Mouse (Mus musculus) kidney, postnatal 0 days (tissue): ENCODE measurements around the gene Slc39a9. TPM values are rescaled to one million over a fixed set of nuclear protein-coding genes. Genes with fewer than 3 reads are reported as not detected.

Experiments
- ATAC-seq: fragments of 200-750 bp; cut with Nextera tagmentation; replicated peaks from 2 replicates; pipeline ENCODE4 v1.8.0; 2017; ENCODE audit warnings: low read depth, moderate number of reproducible peaks, moderate TSS enrichment, moderate library complexity; ENCODE audit not compliant: low FRiP score
- DNase-seq: peaks from one replicate; pipeline ENCODE4 v3.0.0-alpha.2; 2016; ENCODE audit warnings: low spot score
- H3K27ac ChIP-seq: fragments of 300-500 bp; sonication (generic); 2 replicates; pipeline ENCODE4 v1.5.1; 2014; ENCODE audit warnings: mild to moderate bottlenecking
- H3K27me3 ChIP-seq: fragments of 300-500 bp; sonication (generic); 2 replicates; pipeline ENCODE4 v1.6.1; 2014; ENCODE audit warnings: low read length, mixed read lengths; ENCODE audit not compliant: insufficient read depth
- H3K36me3 ChIP-seq: fragments of 300-500 bp; sonication (generic); 2 replicates; pipeline ENCODE4 v1.6.1; 2014; ENCODE audit warnings: low read length, mixed read lengths; ENCODE audit not compliant: insufficient read depth
- H3K4me1 ChIP-seq: fragments of 300-500 bp; sonication (generic); replicated peaks from 2 replicates; pipeline ENCODE4 v1.6.1; 2014; ENCODE audit warnings: antibody characterized with exemption, low read length, mixed read lengths; ENCODE audit not compliant: insufficient read depth
- H3K4me2 ChIP-seq: fragments of 300-500 bp; sonication (generic); 2 replicates; pipeline ENCODE4 v1.6.1; 2014; ENCODE audit warnings: mild to moderate bottlenecking, low read length, moderate library complexity, mixed read lengths
- H3K4me3 ChIP-seq: fragments of 300-500 bp; sonication (generic); replicated peaks from 2 replicates; pipeline ENCODE4 v1.5.1; 2014; ENCODE audit warnings: low read depth, low read length
- H3K9ac ChIP-seq: fragments of 300-500 bp; sonication (generic); 2 replicates; pipeline ENCODE4 v1.6.1; 2014; ENCODE audit warnings: low read depth, low read length
- H3K9me3 ChIP-seq: fragments of 300-500 bp; sonication (generic); replicated peaks from 2 replicates; pipeline ENCODE4 v1.6.1; 2016; ENCODE audit warnings: low read length, inconsistent platforms, mixed read lengths
- CTCF ChIP-seq: IDR thresholded peaks from 2 replicates; pipeline ENCODE4 v1.5.1; 2016; ENCODE audit warnings: antibody characterized with exemption, low read depth, mild to moderate bottlenecking, moderate library complexity
- WGBS: fragments of 180-500 bp; shearing (Covaris S2); extraction: QIAGEN DNeasy Blood & Tissue Kit; methylation state at CpG from one replicate; pipeline ENCODE4 v1.1.7; 2014; 5-methylcytosine and 5-hydroxymethylcytosine counted together
- polyA plus RNA-seq: library from polyadenylated mRNA; unstranded; fragments of >200 nt; fragmentation: Nextera tagmentation; extraction: Ambion mirVana; gene quantifications from 2 replicates; pipeline ENCODE4 v1.2.1, GENCODE M21; 2015

Slc39a9 gene
- polyA plus RNA-seq, 1 experiment from 2014 or later, result 21.1 TPM

DNA sequence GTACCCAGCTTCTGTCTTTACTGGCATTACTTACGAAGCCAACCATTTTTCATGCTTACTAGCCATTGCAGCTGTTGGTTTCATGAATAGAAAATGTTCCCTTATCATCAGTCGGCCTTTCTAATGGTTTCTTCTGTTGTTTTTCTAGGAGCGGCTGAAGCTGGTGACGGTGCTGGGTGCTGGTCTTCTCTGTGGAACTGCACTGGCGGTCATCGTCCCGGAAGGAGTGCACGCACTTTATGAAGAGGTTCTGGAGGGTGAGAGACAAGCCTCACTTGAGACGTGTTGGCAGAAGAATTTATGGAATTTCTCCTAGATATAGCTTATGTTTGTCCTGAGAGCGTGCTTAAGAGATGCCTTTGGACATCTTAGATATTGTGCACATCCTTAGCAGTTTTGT, 18.6 kb downstream of the Slc39a9 start:
- no peaks in the 10 kb centered on the region for H3K9me3 ChIP-seq
- no peak for TF ChIP-seq CTCF
- no peaks in the 10 kb centered on the region for H3K4me1 ChIP-seq
- H3K27me3 ChIP-seq, result no peaks in the 10 kb centered on the region
- WGBS, result 91% methylated on average over 10 of the region's 10 CpGs
- peaks cover 11% of the 10 kb centered on the region; the same call in 1 of the 2 replicates for H3K36me3 ChIP-seq
- H3K27ac ChIP-seq, result no peak overlapping the region
- H3K9ac ChIP-seq, result no peak overlapping the region
- H3K4me2 ChIP-seq, result no peak overlapping the region
- no peak overlapping the region for H3K4me3 ChIP-seq
- DNase-seq (no peak), ATAC-seq (no peak)

DNA sequence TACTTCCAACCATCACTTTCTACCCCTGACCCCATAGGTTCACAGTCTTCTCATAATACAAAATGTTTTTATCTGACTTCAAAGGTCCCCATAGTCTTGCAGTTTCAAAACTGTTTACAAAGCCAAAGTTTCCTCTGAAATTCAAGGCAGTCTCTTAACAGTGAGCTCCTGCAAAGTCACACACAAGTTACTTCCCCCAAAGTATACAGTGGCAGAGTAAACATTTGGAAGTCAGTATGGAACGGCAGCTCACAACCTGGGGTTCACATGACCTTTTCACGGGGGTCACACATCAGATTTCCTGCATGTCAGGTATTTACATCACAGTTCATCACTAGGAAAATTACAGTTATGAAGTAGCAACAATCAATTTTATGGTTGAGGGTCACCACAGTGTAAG, 20.3 kb downstream of the Slc39a9 start:
- Histone ChIP-seq H3K9me3 (no peaks in the 10 kb centered on the region), H3K27ac (no peak overlapping the region), H3K4me3 (no peak overlapping the region), H3K9ac (no peak overlapping the region), H3K4me1 (no peaks in the 10 kb centered on the region), H3K36me3 (peaks cover 17% of the 10 kb centered on the region; the same call in 1 of the 2 replicates), H3K27me3 (no peaks in the 10 kb centered on the region), H3K4me2 (no peak overlapping the region)
- TF ChIP-seq CTCF, result no peak
- DNase-seq, result no peak
- WGBS, result 57% methylated on average over 2 of the region's 2 CpGs
- ATAC-seq, result no peak

DNA sequence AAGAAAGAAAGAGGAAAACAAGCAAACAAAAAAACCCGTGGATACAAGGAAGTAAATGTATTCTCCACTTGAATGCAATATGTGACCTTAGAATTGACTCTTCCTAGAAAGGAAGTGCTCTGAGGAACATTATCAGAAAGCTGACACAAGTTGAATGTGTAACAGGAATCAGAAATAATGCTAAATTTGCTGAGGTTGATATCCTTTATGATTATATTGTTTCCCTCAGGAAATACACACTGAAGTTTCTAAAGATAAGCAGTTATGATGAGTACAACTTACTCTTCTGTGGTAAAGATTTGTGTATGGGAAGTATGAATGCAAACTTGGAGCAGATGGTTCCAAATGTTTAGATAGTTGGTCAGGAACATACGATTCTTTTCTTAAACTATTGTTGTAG, 24.7 kb downstream of the Slc39a9 start:
- no peak overlapping the region for H3K9ac ChIP-seq
- WGBS, result 64% methylated on average over 2 of the region's 2 CpGs
- TF ChIP-seq CTCF, result no peak
- ATAC-seq (no peak), DNase-seq (no peak)
- no peaks in the 10 kb centered on the region for H3K27me3 ChIP-seq
- H3K27ac ChIP-seq, result no peak overlapping the region
- H3K4me1 ChIP-seq, result no peaks in the 10 kb centered on the region
- peaks cover 18% of the 10 kb centered on the region; the same call in 1 of the 2 replicates for H3K36me3 ChIP-seq
- no peak overlapping the region for H3K4me3 ChIP-seq
- H3K9me3 ChIP-seq, result no peaks in the 10 kb centered on the region
- no peak overlapping the region for H3K4me2 ChIP-seq

DNA sequence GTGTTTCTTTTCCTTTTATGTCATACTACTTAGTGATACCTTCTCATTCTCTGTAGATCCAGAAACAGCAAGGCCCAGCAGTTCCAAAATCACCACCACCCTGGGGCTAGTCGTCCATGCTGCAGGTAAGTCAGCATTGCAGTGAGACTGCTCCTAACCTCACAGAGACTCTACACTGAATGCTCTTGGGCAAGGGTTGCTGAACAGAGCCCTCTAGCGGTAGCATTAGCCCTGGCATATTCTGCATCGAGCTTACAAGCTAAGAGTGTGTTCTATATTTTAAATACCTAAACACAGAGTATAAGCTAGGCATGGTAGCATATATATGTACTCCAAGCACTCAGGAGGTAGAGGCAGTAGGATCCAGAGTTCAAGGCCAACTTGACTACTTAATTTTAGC, 29.5 kb downstream of the Slc39a9 start:
- peak; percentile 83 for TF ChIP-seq CTCF
- H3K9me3 ChIP-seq, result no peaks in the 10 kb centered on the region
- no peak overlapping the region for H3K9ac ChIP-seq
- H3K36me3 ChIP-seq, result peaks cover 17% of the 10 kb centered on the region; the same call in 1 of the 2 replicates
- no peak overlapping the region for H3K27ac ChIP-seq
- H3K4me1 ChIP-seq, result no peaks in the 10 kb centered on the region
- ATAC-seq (no peak), DNase-seq (peak; percentile 68)
- 18% methylated on average over 3 of the region's 3 CpGs for WGBS
- H3K4me3 ChIP-seq, result no peak overlapping the region
- no peaks in the 10 kb centered on the region for H3K27me3 ChIP-seq
- H3K4me2 ChIP-seq, result no peak overlapping the region

DNA sequence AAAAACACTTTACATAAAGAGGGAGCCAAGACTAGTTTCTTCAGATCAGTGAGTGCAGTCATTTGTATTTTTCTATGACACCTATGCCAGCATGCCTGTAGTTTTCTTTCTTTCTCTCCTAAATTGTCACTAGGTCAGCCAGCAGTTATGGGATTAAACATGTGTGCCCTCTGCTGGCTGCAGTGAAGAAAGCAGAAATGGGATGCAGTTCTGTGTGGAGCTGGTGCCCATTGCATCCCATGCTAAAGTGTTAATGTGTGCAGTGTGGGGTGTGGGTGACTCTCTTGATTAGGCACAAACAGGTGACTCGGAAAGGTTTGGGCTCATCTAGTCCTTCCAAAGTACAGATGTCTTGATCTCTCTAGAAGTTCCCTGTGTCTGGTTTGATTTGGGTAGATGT, 37.7 kb downstream of the Slc39a9 start:
- Histone ChIP-seq H3K4me1 (no peaks in the 10 kb centered on the region), H3K27me3 (no peaks in the 10 kb centered on the region), H3K4me3 (no peak overlapping the region), H3K9me3 (no peaks in the 10 kb centered on the region), H3K27ac (no peak overlapping the region), H3K36me3 (peaks cover 10% of the 10 kb centered on the region; the same call in 1 of the 2 replicates), H3K9ac (no peak overlapping the region), H3K4me2 (no peak overlapping the region)
- ATAC-seq (no peak), DNase-seq (peak; percentile 70)
- TF ChIP-seq CTCF, result peak; percentile 79
- 82% methylated on average over 1 of the region's 1 CpGs for WGBS

DNA sequence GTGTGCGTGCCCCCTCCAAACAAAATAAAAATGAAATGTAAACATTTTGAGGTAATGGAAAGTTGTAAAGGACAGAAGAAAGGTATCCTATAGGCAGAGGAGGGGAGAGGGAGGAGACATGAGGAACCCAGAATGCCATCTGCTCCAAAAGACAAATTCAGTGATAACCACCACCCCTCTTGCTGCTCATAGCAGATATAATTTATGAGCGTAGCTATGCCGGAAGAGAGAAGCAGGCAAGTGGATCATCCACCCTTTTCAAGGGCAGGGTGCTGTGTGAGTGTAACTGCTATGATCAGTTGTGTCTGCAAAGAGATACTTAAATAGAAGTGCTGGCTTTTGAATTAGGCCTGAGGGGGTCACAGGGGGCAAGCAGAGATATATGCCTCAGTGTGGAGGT, 39.9 kb downstream of the Slc39a9 start:
- Histone ChIP-seq H3K4me1 (no peaks in the 10 kb centered on the region), H3K4me3 (no peak overlapping the region), H3K9ac (no peak overlapping the region), H3K27me3 (no peaks in the 10 kb centered on the region), H3K36me3 (peaks cover 4% of the 10 kb centered on the region; the same call in 1 of the 2 replicates), H3K27ac (no peak overlapping the region), H3K4me2 (no peak overlapping the region), H3K9me3 (no peaks in the 10 kb centered on the region)
- DNase-seq (no peak), ATAC-seq (no peak)
- no peak for TF ChIP-seq CTCF
- WGBS, result 77% methylated on average over 3 of the region's 3 CpGs

DNA sequence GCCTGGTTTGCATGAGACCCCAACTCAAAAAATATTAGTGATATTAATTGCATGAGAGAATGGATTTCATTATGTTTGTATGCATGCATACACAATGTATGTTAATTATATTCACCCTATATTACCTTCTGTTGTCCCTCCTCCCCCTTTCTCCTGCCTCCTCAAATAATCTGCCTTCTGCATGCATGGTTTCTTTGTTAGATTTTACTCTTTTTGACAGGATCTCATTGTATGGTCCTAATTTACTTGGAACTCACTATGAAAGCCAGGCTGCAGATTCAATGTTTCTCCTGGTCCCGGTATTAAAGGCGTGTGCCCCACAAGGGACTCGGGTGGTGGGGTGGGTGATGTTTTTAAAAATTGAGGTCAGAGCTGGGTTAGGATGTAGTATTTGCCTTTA, 40.6 kb downstream of the Slc39a9 start:
- DNase-seq (no peak), ATAC-seq (no peak)
- no peak overlapping the region for H3K4me3 ChIP-seq
- H3K4me2 ChIP-seq, result no peak overlapping the region
- H3K9ac ChIP-seq, result no peak overlapping the region
- peaks cover 4% of the 10 kb centered on the region; the same call in 1 of the 2 replicates for H3K36me3 ChIP-seq
- H3K27me3 ChIP-seq, result no peaks in the 10 kb centered on the region
- no peak for TF ChIP-seq CTCF
- WGBS, result 88% methylated on average over 3 of the region's 3 CpGs
- H3K9me3 ChIP-seq, result no peaks in the 10 kb centered on the region
- no peaks in the 10 kb centered on the region for H3K4me1 ChIP-seq
- no peak overlapping the region for H3K27ac ChIP-seq
